Mouse (Mus musculus) induced T-regulatory cell, adult 2 months (primary cell): ENCODE results near the gene Nup188.

Experiments used
- DNase-seq: peaks from one replicate; pipeline ENCODE4 v3.0.0-alpha.2; 2012; ENCODE audit warnings: low read depth

The Nup188 gene

DNA sequence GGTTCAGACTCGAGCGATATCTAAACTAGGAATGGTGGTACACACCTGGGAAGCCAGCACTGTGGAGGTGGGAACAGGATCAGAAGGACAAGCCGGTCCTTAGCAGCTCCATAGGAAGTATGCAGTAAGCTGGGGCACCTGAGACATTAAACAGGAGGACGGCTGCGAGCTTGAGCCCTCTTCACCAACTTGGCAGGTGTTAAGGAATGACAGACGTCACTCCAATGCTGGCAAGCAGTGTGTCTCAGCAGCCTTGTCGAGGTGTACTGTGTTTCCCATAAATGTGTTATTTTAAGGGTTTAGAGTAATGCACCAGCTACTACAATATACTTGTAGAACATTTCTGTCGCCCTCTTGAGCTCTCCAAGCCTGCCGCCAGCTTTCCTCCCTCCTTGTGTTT lies 100.7 kb downstream of the Nup188 start:
- no peak for DNase-seq

DNA sequence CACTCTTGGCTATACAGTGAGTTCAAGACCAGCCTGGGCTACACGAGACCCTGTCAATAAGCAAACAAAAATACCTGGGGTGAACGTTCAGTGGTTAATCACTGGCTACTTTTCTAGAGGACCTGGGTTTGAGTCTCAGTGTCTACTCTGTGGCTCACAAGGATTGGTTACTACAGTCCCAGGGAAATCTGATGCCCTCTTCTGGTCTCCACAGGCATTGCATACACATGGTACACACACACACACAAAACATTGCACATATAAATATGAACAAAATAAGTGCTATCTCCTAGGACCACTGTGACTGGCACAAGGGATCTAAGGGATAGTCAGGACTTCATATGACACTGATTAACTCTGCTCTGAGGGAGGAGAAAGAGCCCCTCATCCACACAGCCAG lies 102.8 kb downstream of the Nup188 start:
- DNase-seq: peak; percentile 22

DNA sequence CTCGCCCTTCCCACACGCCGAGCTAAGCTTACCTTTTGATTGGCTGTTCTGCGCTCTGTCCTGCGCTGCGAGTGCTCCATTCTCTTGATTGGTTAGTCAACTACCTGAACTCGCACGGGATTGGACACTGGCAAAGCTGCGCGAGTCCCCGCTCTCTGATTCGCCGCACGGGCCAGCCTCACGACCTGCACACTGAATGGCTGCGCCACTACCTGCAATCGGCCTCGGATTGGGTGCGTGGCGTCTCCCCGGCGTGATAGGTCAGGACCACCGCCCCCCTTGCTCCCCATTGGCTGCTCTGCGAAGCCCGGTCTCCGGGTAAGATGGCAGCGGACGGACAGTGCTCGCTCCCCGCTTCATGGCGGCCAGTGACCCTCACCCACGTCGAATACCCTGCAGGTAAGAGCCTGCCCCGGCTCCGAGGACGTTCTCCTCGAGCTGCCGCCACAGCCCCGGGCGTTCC lies 105.9 kb downstream of the Nup188 start, which contains the start of gene Dolpp1:
Dolpp1 (plus strand) TSS at position 141 of the 463 bp plus-strand sequence.
- DNase-seq: peak; percentile 98

DNA sequence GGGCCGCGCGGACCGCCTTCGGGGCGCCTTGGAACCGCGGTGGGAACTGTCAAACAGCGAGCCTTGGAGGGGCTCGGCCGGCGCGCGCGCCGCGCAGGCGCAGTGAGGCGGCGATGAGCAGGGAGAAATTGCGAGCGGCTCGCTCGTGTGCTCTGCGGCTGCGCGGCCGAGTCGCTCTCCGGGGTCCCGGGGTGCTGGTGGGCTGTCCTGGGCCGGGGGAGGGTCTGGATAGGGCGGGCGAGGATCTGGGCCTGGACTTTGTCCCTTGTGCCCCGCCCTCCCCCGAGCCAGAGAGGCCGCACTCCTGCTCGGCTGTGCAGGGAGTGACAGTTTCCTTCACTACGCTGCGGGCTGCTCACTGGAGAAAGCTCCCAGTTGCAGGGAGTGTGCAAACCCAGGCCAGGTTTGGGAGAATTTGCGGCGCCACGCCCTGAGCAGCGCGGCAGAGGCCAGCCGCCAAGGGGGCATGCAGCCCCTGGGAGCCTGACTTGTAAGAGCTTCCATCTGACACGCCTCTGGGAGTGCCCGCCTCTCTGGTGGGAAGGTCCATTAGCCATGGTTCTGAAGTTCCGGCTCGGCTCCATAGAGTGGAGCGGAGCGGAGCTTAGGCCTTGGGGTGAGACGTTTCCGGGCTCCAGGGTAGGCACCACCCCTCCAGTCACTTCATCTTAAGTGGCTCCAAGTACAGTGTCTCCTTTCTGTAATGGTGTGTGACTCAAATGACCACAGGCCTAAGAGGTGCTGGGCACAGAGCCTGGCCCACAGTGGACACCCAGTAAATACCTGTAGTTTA lies 106.6 kb downstream of the Nup188 start:
- peak; percentile 89 for DNase-seq

DNA sequence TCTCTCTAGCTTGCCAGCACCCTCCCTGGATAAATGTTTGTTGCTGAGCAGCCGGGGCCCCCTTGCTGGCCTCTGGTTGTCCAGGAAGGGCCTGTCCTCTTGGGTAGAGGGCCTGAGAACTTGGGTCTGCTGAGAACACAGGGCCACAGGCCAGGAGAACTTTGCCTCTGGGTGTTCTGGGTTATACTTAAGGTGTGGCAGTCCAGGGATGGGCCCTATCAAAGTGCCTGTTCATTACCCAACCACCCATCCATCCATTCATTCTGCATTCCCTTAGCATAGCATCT lies 107.1 kb downstream of the Nup188 start:
- no peak for DNase-seq
